Mouse (Mus musculus) CH12.LX (cell line): Measurements from ENCODE around the gene Apoc2.

Experiments
- CHD1 ChIP-seq: IDR thresholded peaks from 2 replicates; pipeline ENCODE4 v1.6.1; 2012; ENCODE audit warnings: low read depth, low read length, improper control_type of control experiment, inconsistent platforms
- CTCF ChIP-seq, 2 experiments: IDR thresholded peaks in 1 of 2; conservative IDR thresholded peaks in 1 of 2; 2 replicates each; pipeline ENCODE4 v1.5.1; 2011 to 2012; ENCODE audit warnings: low read depth in 2 of 2, low read length in 2 of 2, improper control_type of control experiment in 1 of 2, inconsistent platforms in 1 of 2, mild to moderate bottlenecking in 1 of 2, moderate library complexity in 1 of 2
- ELF1 ChIP-seq: IDR thresholded peaks from 2 replicates; pipeline ENCODE4 v1.6.1; 2014; ENCODE audit warnings: low read depth, mild to moderate bottlenecking, inconsistent platforms, low read length, improper control_type of control experiment
- EP300 ChIP-seq: IDR thresholded peaks from 2 replicates; pipeline ENCODE4 v1.6.1; 2011; ENCODE audit warnings: low read length, improper control_type of control experiment
- HCFC1 ChIP-seq: IDR thresholded peaks from 2 replicates; pipeline ENCODE4 v1.6.1; 2012; ENCODE audit warnings: low read depth, mild to moderate bottlenecking, inconsistent platforms, low read length, improper control_type of control experiment
- KAT2A ChIP-seq: IDR thresholded peaks from 2 replicates; pipeline ENCODE4 v1.6.1; 2012; ENCODE audit warnings: low read length, improper control_type of control experiment, inconsistent platforms; ENCODE audit not compliant: insufficient replicate concordance
- MAX ChIP-seq: IDR thresholded peaks from 2 replicates; pipeline ENCODE4 v1.6.1; 2011; ENCODE audit warnings: low read length, improper control_type of control experiment
- POLR2AphosphoS2 ChIP-seq: IDR thresholded peaks from 2 replicates; pipeline ENCODE4 v1.6.1; 2011; ENCODE audit warnings: low read depth, low read length, improper control_type of control experiment
- RCOR1 ChIP-seq: conservative IDR thresholded peaks from 2 replicates; pipeline ENCODE4 v1.6.1; 2012; ENCODE audit warnings: low read depth, mild to moderate bottlenecking, inconsistent platforms, low read length, improper control_type of control experiment
- SMC3 ChIP-seq: IDR thresholded peaks from 2 replicates; pipeline ENCODE4 v1.6.1; 2011; ENCODE audit warnings: low read depth, low read length, improper control_type of control experiment
- ZC3H11A ChIP-seq: IDR thresholded peaks from 2 replicates; pipeline ENCODE4 v1.6.1; 2012; ENCODE audit warnings: low read depth, mild to moderate bottlenecking, inconsistent platforms, low read length, improper control_type of control experiment

GRCm38 (mm10) chr7:19704475-19704874, 26.7 kb upstream of the Apoc2 start:
- no peak for TF ChIP-seq CTCF (conservative IDR thresholded peaks at IDR 0.05 in 1 of 2, IDR thresholded peaks at IDR 0.05 in 1 of 2; ENCODE audit: low read depth in 2 of 2, low read length in 2 of 2)
- TF ChIP-seq RCOR1, result no peak
- TF ChIP-seq CHD1, result no peak
- no peak for TF ChIP-seq KAT2A
- no peak for TF ChIP-seq POLR2AphosphoS2
- TF ChIP-seq HCFC1, result no peak
- TF ChIP-seq ZC3H11A, result no peak
- TF ChIP-seq ELF1, result no peak
- no peak for TF ChIP-seq MAX
- TF ChIP-seq SMC3, result no peak
- TF ChIP-seq EP300, result no peak
